Mouse (Mus musculus): Measurements from ENCODE around the gene Adam1b. TPM values are rescaled to one million over a fixed set of nuclear protein-coding genes. Genes with fewer than 3 reads are reported as not detected.
A peak's percentile ranks its signal among the peaks of the same experiment; 100 is the strongest.
"Not testable (repeated sequence)": the region's sequence is repeated elsewhere in the genome, so short reads cannot be mapped to it uniquely, and the experiment has no call there.

Gene Adam1b
- not detected for total RNA-seq (2021)

DNA sequence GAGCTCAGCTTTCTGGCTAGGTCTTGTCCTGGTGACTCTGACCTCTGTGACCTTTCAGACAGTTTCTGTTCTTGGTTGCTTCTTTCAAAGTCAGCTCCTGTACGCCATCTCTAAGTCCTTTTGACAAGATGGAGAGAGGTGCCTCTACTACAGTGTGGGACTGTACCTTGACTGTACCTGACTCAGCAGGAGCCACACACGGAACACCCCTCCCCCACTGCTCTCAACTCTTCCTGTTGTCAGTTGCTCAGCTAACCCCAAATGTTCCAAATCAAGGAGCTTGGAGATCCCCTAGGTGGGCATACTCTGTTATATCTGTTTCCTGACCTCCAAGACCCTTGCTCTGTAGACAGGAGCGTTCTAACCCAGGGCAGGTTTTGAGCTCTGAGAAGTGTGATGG is at the start of gene Adam1b:
Gene Adam1b (minus strand): TSS at position 205 of the 400 bp plus-strand sequence.
- no peak for DNase-seq

DNA sequence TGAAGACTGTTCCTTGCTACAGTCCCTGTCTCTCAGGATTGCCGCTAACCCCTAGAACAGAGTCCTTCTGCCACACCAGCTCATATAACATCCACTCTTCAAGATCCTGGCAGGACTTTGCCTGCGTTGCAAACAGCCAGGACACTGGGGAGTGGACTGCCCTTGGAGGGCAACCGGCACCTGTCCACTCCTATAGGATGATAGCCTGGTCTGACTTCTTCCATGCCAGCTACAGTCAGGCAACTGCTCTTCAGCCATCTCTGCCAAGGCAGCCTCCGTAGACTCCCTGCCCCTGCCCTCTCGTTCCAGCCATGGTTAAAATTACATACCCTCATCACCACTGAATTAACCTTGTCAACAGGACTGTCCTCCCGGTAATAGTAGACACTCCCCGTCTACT is 46.0 kb upstream of the Adam1b start:
- DNase-seq, result no peak

DNA sequence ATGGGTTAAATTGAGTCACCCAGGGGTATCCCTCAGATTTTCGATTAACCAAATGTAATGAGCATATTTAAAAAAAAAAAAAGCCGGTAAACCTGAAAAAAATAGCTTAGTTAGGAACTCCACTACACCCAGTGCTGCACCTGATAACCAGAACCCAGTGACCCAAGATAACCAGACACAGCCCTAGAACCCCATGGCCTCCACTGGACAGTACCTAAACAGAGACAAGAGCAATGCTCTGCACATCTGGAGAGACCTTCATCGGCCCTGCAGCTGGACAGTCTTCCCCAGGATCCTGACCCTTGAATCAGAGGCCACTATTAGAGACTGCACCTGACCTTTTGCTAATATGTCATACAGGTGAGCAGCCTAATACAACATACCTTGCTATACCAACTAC is 43.8 kb upstream of the Adam1b start:
- DNase-seq, result no peak

DNA sequence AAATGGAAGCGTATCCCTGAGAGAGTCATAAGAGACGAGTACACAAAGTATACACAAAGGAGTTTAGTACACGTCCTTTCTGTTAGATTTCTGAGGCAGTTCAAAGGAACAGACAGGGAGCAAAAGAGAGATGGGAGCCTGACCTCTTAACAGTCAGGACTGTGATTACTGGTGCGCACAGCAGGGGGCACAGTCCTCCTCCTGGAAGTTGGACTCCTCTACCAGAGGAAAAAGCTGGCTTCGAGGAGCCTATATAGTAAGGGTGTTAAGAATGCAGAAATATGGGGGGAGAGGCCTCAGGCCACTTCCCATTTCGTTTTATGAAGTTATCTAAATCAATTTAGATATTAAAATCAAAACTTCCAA is 43.3 kb upstream of the Adam1b start:
- DNase-seq, result peak; percentile 73

DNA sequence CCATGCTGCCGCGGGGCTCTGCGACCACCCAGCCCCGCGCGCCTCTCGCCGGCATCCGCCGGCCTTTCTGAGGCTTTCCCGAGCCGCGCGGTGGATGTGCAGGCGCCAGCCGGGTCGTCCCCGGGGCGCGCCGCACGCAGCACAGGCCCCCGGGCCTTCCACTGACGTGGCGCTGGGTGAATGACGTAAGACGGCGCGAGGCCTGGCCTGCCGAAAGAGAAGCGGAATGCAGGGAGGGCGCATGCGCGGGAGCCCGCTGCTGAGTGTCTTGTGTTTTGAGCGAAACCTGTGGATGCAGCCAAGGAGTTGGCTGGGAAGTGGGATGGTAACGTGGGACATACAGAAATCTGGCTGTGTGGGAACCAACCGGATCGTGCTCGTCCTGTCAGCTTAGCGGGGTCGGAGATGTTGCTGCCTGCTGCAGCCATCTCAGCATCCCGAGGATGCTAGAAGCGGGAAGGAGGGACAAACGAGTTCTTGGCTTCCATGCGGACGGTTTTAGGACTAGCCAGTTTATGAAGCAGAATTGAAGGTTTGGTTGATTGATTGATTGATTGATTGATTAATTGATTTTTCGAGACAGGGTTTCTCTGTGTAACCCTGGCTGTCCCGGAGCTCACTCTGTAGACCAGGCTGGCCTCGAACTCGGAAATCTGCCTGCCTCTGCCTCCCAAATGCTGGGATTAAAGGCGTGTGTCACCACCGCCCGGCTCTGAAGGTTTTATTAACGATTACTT is 42.7 kb upstream of the Adam1b start, which contains the start of gene Mapkapk5:
Gene Mapkapk5 (minus strand): TSS at position 113 of the 737 bp plus-strand sequence.
- DNase-seq, result peak; percentile 98

DNA sequence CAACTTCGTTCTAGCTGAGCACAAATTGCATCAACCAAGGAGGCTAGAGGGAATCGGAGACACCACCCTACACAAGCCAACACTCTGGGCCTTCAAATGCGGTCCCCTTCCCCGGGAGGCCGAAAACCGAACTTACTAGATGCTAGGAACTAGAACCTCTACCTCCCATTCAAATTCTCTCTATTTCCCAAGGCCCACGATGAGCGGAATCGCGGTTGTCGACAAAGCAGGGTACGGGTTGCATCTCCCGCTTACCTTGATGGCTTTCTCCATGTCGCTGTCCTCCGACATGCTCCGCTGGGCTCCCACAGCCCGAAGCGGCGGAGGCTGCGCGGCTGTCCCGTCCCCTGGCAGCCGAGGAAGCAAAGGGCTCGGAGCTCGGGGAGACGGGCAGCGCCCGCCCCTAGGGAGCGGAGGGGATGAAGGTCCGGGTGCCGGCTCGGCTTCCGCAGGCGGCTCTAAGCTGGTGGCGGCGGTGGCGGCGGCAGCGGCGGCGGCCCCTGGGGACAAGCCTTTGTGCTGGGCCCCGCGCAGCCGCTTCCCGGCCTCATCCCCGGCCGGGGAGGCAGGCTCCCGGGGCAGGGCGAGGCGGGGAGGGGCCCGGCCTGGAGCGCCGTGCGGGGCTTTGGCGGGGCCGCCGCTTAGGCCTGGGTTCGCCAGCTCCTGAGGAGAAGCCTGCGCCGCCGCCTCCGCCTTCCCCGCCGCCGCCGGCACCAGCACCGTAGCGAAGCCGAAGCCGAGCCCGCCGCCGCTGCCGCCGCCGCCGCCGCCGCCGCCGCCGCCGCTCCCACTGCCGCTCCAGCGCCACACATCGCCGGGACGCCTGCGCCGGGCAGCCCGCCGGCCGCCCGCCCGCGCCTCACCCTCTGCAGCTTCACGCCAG is 41.9 kb upstream of the Adam1b start, which contains the start of the genes Adam1a and Gm42878:
Gene Adam1a (minus strand): TSS at position 573 of the 883 bp plus-strand sequence.
Gene Gm42878 (minus strand): TSS at position 573 of the 883 bp plus-strand sequence.
- peak; percentile 53 for DNase-seq

DNA sequence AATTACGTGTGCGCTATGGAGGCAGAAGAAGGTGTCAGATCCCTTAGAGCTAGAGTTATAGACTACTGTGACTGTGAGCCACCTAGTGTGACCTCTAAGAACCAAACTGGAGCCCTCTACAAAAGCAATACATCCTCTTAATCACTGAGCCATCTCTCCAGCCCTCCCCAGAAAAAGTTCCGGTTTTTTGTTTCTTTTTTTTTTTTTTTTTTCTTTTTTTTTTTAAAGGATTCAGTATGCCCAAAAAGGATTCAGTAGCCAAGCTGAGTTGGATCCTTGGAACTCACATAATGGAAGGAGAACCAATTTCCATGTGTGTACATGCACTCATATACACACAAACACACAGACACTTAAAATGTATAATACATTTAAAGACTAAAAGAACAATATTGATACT is 40.1 kb upstream of the Adam1b start:
- no peak for DNase-seq

DNA sequence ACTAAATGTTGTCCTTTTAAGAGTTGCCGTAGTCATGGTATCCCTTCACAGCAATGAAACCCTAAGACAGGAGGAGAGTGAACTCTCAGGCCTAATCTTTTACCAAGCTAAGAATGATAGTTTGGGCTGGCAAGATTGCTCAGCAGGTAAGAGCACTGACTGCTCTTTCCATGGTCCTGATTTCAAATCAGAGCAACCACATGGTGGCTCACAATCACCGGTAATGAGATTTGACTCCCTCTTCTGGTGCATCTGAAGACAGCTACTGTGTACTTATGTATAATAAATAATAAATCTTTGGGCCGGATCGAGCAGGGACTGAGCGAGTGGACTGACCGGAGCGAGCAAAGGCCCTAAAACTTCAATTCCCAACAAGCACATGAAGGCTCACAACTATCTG is 38.0 kb upstream of the Adam1b start:
- DNase-seq, result no peak

DNA sequence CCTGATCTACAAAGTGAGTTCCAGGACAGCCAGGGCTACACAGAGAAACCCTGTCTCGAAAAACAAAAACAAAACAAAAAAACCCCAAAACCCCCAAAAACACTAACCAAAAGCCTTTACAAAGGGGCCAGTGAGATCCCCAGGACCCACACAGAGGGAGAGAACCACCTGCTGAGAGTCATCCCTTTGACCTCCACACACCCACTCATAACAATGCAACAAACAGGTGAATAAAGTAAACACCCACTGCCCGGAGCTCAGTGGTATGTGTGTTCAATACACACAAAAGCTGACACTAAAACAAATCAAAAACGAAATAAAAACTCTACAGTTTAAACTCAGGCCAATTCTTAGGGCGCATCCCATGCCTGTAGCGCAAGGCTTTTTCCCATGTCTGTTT is 36.8 kb upstream of the Adam1b start:
- DNase-seq, result no peak

DNA sequence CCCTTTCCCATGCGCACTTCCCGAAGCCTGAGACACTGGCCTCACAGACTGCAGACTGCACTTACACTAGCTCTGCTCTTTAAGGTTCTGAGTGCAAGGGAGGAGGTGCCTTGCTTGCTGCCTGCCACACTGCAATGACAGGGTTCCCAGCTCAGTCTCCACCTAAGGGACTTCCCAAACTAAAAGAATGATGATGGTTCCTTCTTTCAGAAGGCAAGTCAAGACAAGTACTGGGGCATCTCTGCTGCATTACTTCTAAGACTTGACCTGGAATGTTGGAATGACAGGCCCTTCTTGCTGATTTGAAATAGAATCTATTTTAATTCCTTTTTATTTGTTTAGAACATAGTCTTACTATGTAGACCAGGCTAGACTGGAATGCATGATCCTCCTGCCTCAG is 34.4 kb upstream of the Adam1b start:
- DNase-seq, result no peak

DNA sequence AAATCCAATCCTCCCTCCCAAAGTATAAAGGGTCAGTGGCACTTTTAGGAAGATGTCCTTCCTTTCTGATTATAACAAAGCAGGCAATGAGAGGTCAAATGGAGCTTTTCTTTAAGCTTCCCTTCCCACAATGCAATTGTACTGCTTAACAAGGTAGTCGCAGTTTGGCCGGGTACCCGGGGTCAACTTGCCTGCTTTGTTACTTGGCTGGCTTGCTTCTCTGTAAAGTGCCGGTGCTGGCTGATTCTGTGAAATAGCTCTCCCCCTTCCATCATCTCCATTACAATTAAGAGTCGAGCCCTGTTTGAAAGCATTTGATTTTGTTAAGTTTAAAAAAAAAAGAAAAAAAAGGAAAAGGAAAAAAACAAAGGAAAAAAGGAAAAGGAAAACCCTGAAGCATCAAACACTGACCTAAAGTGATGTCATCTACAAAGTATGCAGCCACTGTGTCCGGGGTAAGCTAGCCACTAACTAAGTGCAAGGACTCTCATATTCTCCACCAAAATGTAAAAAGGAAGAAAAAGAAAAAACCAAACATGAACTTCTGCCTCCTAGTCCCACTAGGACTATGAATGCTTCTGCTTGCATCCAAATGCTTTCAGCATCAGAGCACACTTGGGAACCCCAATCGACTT is 33.8 kb upstream of the Adam1b start:
- DNase-seq, result no peak

DNA sequence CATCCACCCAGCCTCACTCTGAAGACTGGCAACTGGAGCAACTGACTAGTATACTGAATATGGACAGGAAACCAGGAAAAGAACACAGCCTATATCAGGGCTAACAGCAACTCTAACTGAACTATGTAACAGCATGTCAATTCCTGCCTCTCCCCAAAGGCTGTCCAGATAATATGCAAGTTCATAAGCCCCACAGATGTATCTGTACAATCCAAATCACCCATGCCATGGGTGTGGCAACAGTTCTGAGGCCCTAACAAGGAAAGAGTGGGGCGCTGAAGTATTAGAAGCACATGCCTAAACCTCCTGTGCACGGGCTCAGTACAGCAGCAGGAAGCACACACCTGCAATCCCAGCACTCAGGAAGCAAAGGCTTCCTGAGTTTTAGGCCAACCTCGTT is 31.9 kb upstream of the Adam1b start:
- no peak for DNase-seq

DNA sequence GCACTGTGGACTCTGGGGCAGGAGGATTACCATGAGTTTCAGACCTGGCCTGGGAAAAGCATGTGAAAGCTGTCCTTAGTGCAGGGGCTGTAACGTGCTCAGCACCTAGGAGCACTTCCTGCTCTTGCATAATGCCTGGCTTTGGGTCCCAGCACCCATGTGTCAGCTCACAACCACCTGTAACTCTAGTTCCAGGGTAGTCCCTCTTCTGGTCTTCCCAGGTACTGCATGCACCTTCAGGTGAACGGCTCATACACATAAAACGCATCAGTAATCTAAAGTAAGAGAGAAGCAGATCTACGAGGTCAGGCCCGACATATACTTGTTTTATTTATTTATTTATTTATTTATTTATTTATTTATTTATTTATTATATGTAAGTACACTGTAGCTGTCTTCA is 31.3 kb upstream of the Adam1b start:
- DNase-seq, result no peak

DNA sequence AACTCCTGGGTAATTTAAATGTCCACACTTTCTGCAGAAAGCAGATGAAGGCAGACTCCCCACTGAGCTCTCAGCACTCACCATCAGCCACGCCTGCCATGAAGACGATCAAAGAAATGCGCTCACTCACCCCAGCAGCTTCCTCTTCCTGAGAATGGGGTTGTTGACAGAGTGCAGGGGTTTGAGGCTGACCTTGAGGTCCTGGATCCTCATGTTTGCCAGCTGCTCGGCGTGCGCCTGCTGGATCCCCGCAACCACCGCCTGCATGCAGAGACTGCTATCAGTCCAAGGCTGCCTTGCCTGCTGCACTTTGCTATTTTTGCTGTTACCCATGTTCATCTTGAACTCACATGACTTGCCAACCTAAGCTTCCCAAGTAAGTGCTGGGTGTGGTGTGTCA is 23.7 kb upstream of the Adam1b start:
- peak; percentile 10 for DNase-seq

DNA sequence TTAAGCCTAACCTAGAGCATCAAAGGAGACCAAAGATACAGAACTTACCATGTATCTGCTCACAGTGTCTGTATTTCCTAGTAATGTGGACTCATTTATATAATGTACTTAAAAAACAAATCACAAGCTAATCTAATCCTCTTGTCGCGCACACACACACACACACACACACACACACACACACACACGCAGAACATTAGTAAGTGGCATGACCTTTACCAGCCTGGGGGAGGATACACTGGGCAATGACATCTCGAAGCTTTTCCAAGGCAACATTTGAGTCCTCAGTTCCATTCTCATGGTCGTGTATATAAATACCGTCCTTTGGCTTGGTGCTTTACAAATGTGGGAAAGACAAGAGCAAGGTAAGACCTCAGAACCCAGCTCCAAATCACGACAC is 23.3 kb upstream of the Adam1b start:
- no peak for DNase-seq

DNA sequence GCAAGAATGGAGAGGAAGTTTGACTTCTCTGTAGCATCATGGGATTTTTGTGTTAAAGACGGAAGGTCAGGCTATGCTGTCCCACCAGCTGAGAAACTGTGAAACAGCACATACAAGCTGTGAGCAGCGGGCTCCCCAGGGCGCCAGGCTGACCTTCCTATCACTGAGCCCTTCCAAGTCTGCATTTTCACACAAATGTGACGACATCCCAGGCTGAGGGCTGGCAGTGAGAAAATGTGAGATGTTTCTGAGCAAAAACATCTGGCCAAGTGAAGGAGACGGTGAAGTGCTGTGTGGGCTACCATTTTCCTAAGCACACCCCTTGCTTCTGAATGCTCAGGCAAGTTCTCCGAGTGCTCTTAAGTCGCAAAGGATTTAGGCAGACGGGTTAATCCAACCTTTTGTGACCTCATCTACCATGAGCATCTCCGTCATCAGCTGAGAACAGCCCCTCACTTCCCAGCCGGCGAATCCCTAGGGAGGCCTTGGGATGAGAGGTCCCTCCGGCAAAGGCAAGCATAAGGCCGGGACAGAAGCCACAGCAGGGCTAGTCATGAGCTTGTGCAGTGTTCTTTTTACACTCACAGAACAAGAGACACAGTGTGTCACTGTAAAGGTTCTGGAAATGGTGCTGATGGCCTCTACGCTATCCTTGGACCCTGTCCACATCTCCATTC is 22.7 kb upstream of the Adam1b start:
- DNase-seq, result peak; percentile 56

DNA sequence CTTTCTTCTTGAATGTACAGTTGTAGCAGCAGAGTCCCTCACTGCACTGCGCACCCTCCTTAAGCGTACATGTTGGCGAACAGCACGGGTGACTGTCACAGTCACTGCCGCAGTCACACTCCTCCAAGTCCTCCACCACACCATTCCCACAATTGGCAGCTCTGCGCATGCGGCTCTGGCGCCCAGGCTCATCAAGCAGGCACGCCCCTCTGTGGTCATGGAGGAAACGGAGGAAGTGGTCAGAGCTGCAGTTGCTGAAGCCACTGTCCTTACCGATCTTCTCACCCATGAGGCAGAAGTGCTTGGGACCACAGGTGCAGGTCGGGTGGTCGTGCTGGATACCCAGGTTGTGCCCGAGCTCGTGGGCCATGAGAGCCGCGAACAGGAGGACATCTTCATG is 16.5 kb upstream of the Adam1b start:
- DNase-seq, result not testable (repeated sequence)

DNA sequence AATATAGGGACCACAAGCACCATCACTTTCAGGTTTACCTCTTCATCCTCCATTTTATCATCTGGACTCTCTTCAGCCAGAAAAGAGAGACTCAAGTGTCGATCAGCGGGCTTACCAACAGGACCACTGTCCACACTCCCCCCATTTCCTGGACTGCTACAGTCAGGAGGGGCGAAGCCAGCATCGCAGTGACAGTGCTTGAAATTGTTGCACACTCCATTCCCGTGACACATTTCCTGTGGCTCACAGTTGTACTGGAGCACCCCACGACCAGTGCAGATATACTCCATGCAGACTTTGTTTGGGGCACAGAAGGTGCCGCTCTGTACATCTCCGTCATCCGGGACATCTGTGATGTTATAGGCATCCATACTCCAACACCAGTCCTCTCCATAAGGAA is 15.7 kb upstream of the Adam1b start:
- no peak for DNase-seq

DNA sequence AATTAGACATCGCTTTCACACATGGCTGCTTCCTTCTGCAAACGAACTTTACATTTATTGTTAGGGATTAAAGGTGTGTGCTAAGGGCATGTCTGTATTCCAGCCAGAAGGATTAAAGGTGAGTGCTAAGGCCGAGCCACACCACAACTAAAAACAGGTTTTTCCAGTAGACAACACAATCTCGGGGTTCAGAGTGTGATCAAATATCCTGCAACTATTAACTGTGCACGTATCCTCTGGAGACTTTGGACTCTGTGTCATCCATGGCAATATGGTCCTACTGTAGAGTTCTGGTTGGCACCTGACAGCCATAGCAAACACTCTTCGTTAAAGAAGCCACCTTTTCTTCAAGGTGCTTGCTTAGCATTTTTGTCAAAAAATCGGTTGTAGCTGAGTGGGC is 6.8 kb upstream of the Adam1b start:
- DNase-seq, result no peak

DNA sequence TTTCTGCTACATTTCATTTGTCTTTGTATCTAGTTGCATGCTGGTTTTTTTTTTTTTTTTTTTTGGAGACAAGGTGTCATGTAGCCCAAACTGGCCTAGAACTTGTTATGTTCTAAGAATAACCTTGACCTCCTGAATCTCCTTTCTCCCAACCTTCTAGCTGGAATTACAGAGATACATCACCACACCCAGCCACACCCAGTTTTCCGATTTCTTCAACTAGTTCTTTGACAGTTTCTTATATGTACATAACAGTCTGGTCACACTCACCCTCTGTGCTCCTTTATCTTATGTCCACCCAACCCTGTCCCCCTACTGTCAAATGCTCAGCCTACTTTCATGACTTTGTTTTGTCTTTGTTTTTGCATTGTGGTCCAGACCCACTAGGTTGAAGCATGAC is 3.6 kb upstream of the Adam1b start:
- DNase-seq, result no peak

DNA sequence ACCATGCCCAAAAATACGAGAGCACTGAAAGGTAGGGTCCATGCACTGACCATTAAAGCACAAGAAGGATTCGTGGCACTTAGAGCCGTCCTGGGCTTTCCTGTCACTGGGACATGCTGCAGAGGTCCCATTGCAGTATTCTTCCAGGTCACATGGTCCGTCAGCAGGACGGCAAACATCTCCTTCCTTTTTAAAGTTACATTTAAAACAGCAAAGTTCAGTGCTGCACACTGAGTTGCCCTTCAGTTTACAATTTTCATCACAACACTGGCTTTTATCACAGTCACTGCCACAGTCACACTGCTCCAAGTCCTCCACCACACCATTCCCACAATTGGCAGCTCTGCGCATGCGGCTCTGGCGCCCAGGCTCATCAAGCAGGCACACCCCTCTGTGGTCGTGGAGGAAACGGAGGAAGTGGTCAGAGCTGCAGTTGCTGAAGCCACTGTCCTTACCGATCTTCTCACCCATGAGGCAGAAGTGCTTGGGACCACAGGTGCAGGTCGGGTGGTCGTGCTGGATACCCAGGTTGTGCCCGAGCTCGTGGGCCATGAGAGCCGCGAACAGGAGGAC is 1.7 kb downstream of the Adam1b start:
- DNase-seq, result not testable (repeated sequence)

DNA sequence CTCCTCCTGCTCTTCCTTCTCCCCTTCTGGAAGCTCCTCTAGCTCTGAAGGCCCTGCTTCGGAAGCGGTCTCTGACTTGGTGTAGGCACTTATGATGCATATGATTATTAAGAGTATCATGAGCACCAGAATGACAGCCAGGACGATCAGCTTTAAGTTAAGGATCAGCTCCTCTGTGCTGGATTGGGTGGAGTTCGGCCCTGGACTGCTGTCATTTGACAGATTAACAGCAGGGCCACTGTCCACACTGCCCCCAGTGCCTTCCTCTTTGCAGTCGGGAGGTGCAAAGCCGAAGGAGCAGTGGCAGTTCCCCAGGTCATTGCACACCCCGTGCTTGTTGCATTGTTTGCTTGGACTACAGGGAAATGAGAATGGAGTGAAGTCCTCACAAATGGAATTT is 2.5 kb downstream of the Adam1b start:
- no peak for DNase-seq
